14 mouse cellular contexts compared by ENCODE assay signal in the genomic region with DNA sequence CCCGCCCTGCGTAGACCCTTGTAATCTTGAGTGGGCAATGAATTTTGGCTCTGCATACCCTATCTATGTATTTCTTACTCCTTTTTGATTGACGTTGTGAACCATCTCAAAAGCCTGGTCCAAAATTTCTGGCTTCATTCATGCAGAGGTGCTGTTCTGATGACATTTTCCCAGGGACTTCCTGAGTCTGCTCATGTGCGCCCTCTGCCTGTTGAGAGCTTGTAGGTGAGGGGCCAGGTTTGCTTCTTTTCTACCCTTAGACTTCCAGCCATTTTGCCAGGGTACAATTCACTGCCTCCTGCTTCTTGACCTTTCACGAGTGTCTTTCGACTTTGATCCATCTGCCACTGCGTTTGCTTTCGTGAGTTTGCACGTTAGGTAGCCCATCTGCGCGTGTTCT. TPM values are rescaled to one million over a fixed set of nuclear protein-coding genes. Genes with fewer than 3 reads are reported as not detected.
DNase-seq lines count a peak whose midpoint lies in the region; ATAC-seq and TF ChIP-seq lines count a peak whose summit lies in the region.
"Not testable (repeated sequence)": the region's sequence is repeated elsewhere in the genome, so short reads cannot be mapped to it uniquely, and the experiment has no call there.
"Had no signal": no experiment of that assay in that cellular context is flagged by ENCODE, and none has a peak within 500 bp of the region (broad histone marks: within the 10 kb centered on the region; RNA-seq: fewer than 3 reads in every experiment).

No protein-coding gene starts in this region.

- peak; percentile 52 for DNase-seq in brain, embryonic 14.5 days (ENCODE audit: low read depth)
- peak; percentile 59 for DNase-seq in embryo, embryonic 10.5 days (ENCODE audit: low spot score)
- DNase-seq in gastrocnemius, adult 2 months; lung, adult 2 months: not testable (repeated sequence)
- DNase-seq in hindbrain, embryonic 11.5 days (ENCODE audit: low spot score), result peak; percentile 38
- peak; percentile 3 to 10 for DNase-seq in layer of hippocampus, adult 2 months (ENCODE audit: low spot score in 2 of 2)
- peak; percentile 21 for DNase-seq in neural tube, embryonic 11.5 days (ENCODE audit: low spot score)
- peak; percentile 3 for DNase-seq in thymus, postnatal 4 days

- not testable (repeated sequence) for H3K27ac ChIP-seq in gastrocnemius, adult 2 months; hindbrain, embryonic 11.5 days (ENCODE audit: low read depth, low read length); layer of hippocampus, adult 2 months; neural tube, embryonic 11.5 days (ENCODE audit: low read depth, low read length)

- not testable (repeated sequence) for H3K9ac ChIP-seq in hindbrain, embryonic 11.5 days (ENCODE audit: low read depth, low read length); neural tube, embryonic 11.5 days (ENCODE audit: low read length)

- not testable (repeated sequence) for H3K9me3 ChIP-seq in hindbrain, embryonic 11.5 days (ENCODE audit: control insufficient read depth, low read length); neural tube, embryonic 11.5 days (ENCODE audit: control insufficient read depth, low read length)

- peak; percentile 53; the same call in 1 of the 2 replicates for TF ChIP-seq CTCF in brain, embryonic 14.5 days (IDR thresholded peaks at IDR 0.05; ENCODE audit: borderline replicate concordance, extremely low read depth, insufficient read depth, insufficient read length)
- TF ChIP-seq CTCF in gastrocnemius, adult 2 months (IDR thresholded peaks at IDR 0.05), result peak; percentile 22; the same call in 1 of the 2 replicates
- peak; percentile 61 for TF ChIP-seq CTCF in layer of hippocampus, adult 2 months (conservative IDR thresholded peaks at IDR 0.05)
- TF ChIP-seq CTCF in lung, adult 2 months (IDR thresholded peaks at IDR 0.05; ENCODE audit: insufficient read depth, low read length), result 0 out of 2 replicates have a peak, but pooled peaks have one; percentile 12

- H3K36me3 ChIP-seq in hindbrain, embryonic 11.5 days (ENCODE audit: control insufficient read depth, insufficient read depth, low read length); neural tube, embryonic 11.5 days (ENCODE audit: control insufficient read depth, insufficient read depth, low read length): not testable (repeated sequence)

- not testable (repeated sequence) for H3K4me2 ChIP-seq in hindbrain, embryonic 11.5 days (replicated peaks; ENCODE audit: low read depth, low read length); neural tube, embryonic 11.5 days (ENCODE audit: low read depth)

- intact Hi-C loops in gastrocnemius, adult 2 months (cut with DNase I), result not testable (repeated sequence)

- H3K4me3 ChIP-seq in gastrocnemius, adult 2 months; hindbrain, embryonic 11.5 days (ENCODE audit: low read depth, low read length); layer of hippocampus, adult 2 months; lung, adult 2 months (replicated peaks; ENCODE audit: extremely low read depth, low read depth, low read length); neural tube, embryonic 11.5 days (ENCODE audit: low read depth, low read length): not testable (repeated sequence)

- not testable (repeated sequence) for H3K4me1 ChIP-seq in hindbrain, embryonic 11.5 days (replicated peaks; ENCODE audit: control insufficient read depth, insufficient read depth, low read length); lung, adult 2 months (ENCODE audit: control insufficient read depth, insufficient read depth, low read length); neural tube, embryonic 11.5 days (ENCODE audit: control insufficient read depth, insufficient read depth, low read length)

- 17% methylated on average over 9 of the region's 11 CpGs for WGBS in hindbrain, embryonic 11.5 days
- WGBS in lung, adult 2 months, result 14% methylated on average over 9 of the region's 11 CpGs
- 10% methylated on average over 9 of the region's 11 CpGs for WGBS in neural tube, embryonic 11.5 days

- not testable (repeated sequence) for ATAC-seq in hindbrain, embryonic 11.5 days (ENCODE audit: low FRiP score); neural tube, embryonic 11.5 days (ENCODE audit: insufficient read depth, low FRiP score, low TSS enrichment)

- not testable (repeated sequence) for TF ChIP-seq POLR2A in brain, embryonic 14.5 days (IDR thresholded peaks at IDR 0.05; ENCODE audit: borderline replicate concordance, extremely low read depth, insufficient read depth, insufficient read length, poor library complexity, severe bottlenecking); lung, adult 2 months (IDR thresholded peaks at IDR 0.05; ENCODE audit: borderline replicate concordance, extremely low read depth, low read depth, low read length)

- not testable (repeated sequence) for H3K27me3 ChIP-seq in hindbrain, embryonic 11.5 days (ENCODE audit: control insufficient read depth, insufficient read depth, low read length); neural tube, embryonic 11.5 days (ENCODE audit: control insufficient read depth, insufficient read depth, low read length)

RNA-seq across cellular contexts. Expression of a gene that starts 1.1 kb away (rescaled TPM):
- 9.2 and 11.6 TPM in 2 replicates for polyA plus RNA-seq in brain, embryonic 14.5 days (2012; rRNA removed)
- not detected for total RNA-seq in gastrocnemius, adult 2 months (2021)
- polyA plus RNA-seq in hindbrain, embryonic 11.5 days (2014; fragmentation: Nextera tagmentation; extraction: Ambion mirVana), result 7.7 and 11.1 TPM in 2 replicates
- 1 to 10 TPM; 4.4 to 5.4 TPM for total RNA-seq in layer of hippocampus, adult 2 months (2021)
- 0.09 and 0.10 TPM in 2 replicates for polyA plus RNA-seq in lung, adult 2 months (2012; rRNA removed)
- 7.1 and 9.3 TPM in 2 replicates for polyA plus RNA-seq in neural tube, embryonic 11.5 days (2014; fragmentation: Nextera tagmentation; extraction: Ambion mirVana)
- total RNA-seq: monocyte, adult 5-6 weeks had no signal

RNA-seq across cellular contexts. Expression of a gene that starts 21.3 kb away (rescaled TPM):
- polyA plus RNA-seq in brain, embryonic 14.5 days (2012; rRNA removed), result 0.44 and 0.45 TPM in 2 replicates
- total RNA-seq in gastrocnemius, adult 2 months (2021), result not detected
- 0.29 TPM in 1 of 2 replicates, not detected in the other for polyA plus RNA-seq in hindbrain, embryonic 11.5 days (2014; fragmentation: Nextera tagmentation; extraction: Ambion mirVana)
- total RNA-seq in layer of hippocampus, adult 2 months (2021), result not detected
- polyA plus RNA-seq in lung, adult 2 months (2012; rRNA removed), result not detected in 2 replicates
- polyA plus RNA-seq in neural tube, embryonic 11.5 days (2014; fragmentation: Nextera tagmentation; extraction: Ambion mirVana), result not detected in 2 replicates
- total RNA-seq: adrenal gland, postnatal 25 days; gastrocnemius, postnatal 36 days; left cerebral cortex, postnatal 25 days; monocyte, adult 5-6 weeks had no signal
- polyA plus RNA-seq: forebrain, embryonic 16.5 days; lung, embryonic 16.5 days had no signal
